Comparison of ENCODE assay signal across 9 mouse cellular contexts in the genomic region with DNA sequence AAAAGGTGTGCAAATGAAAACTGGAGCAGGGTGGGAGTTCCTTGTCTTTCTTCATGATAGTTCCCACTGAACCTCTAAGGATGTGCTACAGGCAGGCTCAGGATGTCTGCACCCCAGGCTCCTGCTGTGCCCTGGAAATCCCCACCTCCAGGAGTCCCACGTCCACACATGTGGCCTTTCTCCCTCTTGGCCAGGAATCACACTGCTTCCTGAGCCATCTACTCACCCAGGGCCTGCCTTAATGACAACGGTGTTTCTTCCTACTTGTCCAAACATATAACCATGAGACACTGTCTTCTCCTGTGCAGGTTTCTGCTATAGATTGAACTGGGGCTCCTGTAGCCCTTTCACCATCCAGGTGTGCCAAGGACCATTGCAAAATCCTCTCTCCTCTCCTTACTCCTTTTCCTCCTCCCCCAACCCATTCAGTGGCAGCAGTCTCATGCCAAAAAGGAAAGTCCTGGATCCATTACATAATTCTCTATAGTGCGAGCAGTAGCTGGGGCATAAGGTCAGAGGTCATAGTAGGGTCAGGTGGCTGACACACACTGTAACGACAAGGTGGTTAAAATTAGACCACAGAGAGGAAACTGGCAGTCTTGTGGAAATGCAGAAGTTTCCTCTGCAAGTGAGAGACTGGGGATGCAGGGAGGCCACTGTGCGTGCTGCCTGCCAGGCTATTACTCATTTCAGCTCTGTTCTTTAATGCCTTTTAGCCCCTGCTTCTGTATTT. TPM values are rescaled to one million over a fixed set of nuclear protein-coding genes. Genes with fewer than 3 reads are reported as not detected.
A peak's percentile ranks its signal among the peaks of the same experiment; 100 is the strongest.
DNase-seq lines count a peak whose midpoint lies in the region; ATAC-seq and TF ChIP-seq lines count a peak whose summit lies in the region.
"Had no signal": no experiment of that assay in that cellular context is flagged by ENCODE, and none has a peak within 500 bp of the region (broad histone marks: within the 10 kb centered on the region; RNA-seq: fewer than 3 reads in every experiment).

No protein-coding gene starts in this region.

- H3K4me3 ChIP-seq in midbrain, postnatal 0 days (ENCODE audit: low read depth, low read length), result no peak overlapping the region
- H3K4me3 ChIP-seq: midbrain, embryonic 12.5 days had no signal

- no peak for TF ChIP-seq CTCF in midbrain, postnatal 0 days (IDR thresholded peaks at IDR 0.05)

- no peaks in the 10 kb centered on the region for H3K4me1 ChIP-seq in midbrain, postnatal 0 days (ENCODE audit: insufficient read depth, low read length)

- H3K27ac ChIP-seq in midbrain, postnatal 0 days (ENCODE audit: low read depth, low read length), result no peak overlapping the region
- H3K27ac ChIP-seq: midbrain, embryonic 12.5 days had no signal

- ATAC-seq in midbrain, postnatal 0 days (ENCODE audit: low FRiP score), result no peak

- no peaks in the 10 kb centered on the region for H3K9me3 ChIP-seq in midbrain, postnatal 0 days (ENCODE audit: low read length)
- H3K9me3 ChIP-seq: midbrain, embryonic 12.5 days had no signal

- WGBS in midbrain, postnatal 0 days, result 75% methylated on average over 5 of the region's 5 CpGs

- no peak overlapping the region for H3K4me2 ChIP-seq in midbrain, postnatal 0 days (ENCODE audit: low read depth, low read length, poor library complexity, severe bottlenecking)
- H3K4me2 ChIP-seq: midbrain, embryonic 12.5 days had no signal

- no peak overlapping the region for H3K9ac ChIP-seq in midbrain, postnatal 0 days (replicated peaks; ENCODE audit: low read length, poor library complexity, severe bottlenecking)
- H3K9ac ChIP-seq: midbrain, embryonic 12.5 days had no signal

- no peaks in the 10 kb centered on the region for H3K27me3 ChIP-seq in midbrain, postnatal 0 days (ENCODE audit: insufficient read depth, low read length)
- H3K27me3 ChIP-seq: midbrain, embryonic 12.5 days had no signal

- peak; percentile 48 for DNase-seq in layer of hippocampus, adult 9-11 months
- no peak for DNase-seq in layer of hippocampus, adult 8-10 months (ENCODE audit: low spot score in 2 of 2)
- peak; percentile 34 for DNase-seq in forelimb bud, embryonic 11.5 days (ENCODE audit: low read depth, low spot score)
- peak; percentile 83 to 92 for DNase-seq in kidney, postnatal 36 days
- peak; percentile 24 for DNase-seq in naive thymus-derived CD4-positive, alpha-beta T cell, adult 2 months (ENCODE audit: low read depth)
- no peak for DNase-seq in urinary bladder, postnatal 14 days (ENCODE audit: low spot score)
- DNase-seq in midbrain, postnatal 0 days (ENCODE audit: low spot score), result no peak
- no peak for DNase-seq in thymus, postnatal 14 days

- 0 out of 2 replicates have a peak, but pooled peaks cover 2% of the 10 kb centered on the region for H3K36me3 ChIP-seq in midbrain, postnatal 0 days (ENCODE audit: insufficient read depth, low read length)

RNA-seq across cellular contexts. Expression of gene Hic1, which starts 32.5 kb away (rescaled TPM):
- total RNA-seq in layer of hippocampus, adult 8-10 months (2022), result 1 to 10 TPM; 2.9 to 4.9 (median 3.9) TPM
- 7.1 and 8.0 TPM in 2 replicates for total RNA-seq in midbrain, postnatal 0 days (2014; rRNA removed)
- polyA plus RNA-seq in midbrain, postnatal 0 days (2015; fragmentation: Nextera tagmentation; extraction: Ambion mirVana), result 1.4 and 1.5 TPM in 2 replicates

RNA-seq across cellular contexts. Expression of gene Ovca2, which starts 41.8 kb away (rescaled TPM):
- 10 to 100 TPM; 15.6 to 23.4 (median 19.8) TPM for total RNA-seq in layer of hippocampus, adult 8-10 months (2022)
- 14.2 and 26.0 TPM in 2 replicates for total RNA-seq in midbrain, postnatal 0 days (2014; rRNA removed)
- 10.4 and 12.7 TPM in 2 replicates for polyA plus RNA-seq in midbrain, postnatal 0 days (2015; fragmentation: Nextera tagmentation; extraction: Ambion mirVana)

RNA-seq across cellular contexts. Expression of gene Dph1, which starts 54.2 kb away (rescaled TPM):
- total RNA-seq in layer of hippocampus, adult 8-10 months (2022), result 10 to 100 TPM; 28.9 to 38.6 (median 30.9) TPM
- 17.4 and 19.9 TPM in 2 replicates for total RNA-seq in midbrain, postnatal 0 days (2014; rRNA removed)
- polyA plus RNA-seq in midbrain, postnatal 0 days (2015; fragmentation: Nextera tagmentation; extraction: Ambion mirVana), result 10.8 and 12.1 TPM in 2 replicates

RNA-seq across cellular contexts. Expression of gene Rtn4rl1, which starts 56.8 kb away (rescaled TPM):
- total RNA-seq in layer of hippocampus, adult 8-10 months (2022), result 100 to 1,000 TPM in 2 of 4 experiments, 10 to 100 TPM in 2; 80.7 to 110 (median 97.3) TPM
- 15.4 and 18.5 TPM in 2 replicates for total RNA-seq in midbrain, postnatal 0 days (2014; rRNA removed)
- polyA plus RNA-seq in midbrain, postnatal 0 days (2015; fragmentation: Nextera tagmentation; extraction: Ambion mirVana), result 16.2 and 17.5 TPM in 2 replicates

Comparison
In these comparisons a context has a peak if more than half of its experiments do, and no peak if none do; other contexts are left out.
1. DNase-seq: peak in layer of hippocampus, adult 9-11 months (single experiment), forelimb bud, embryonic 11.5 days (single experiment), kidney, postnatal 36 days (2 of 2) and naive thymus-derived CD4-positive, alpha-beta T cell, adult 2 months (single experiment); none in layer of hippocampus, adult 8-10 months (0 of 2), urinary bladder, postnatal 14 days (single experiment), midbrain, postnatal 0 days (single experiment) and thymus, postnatal 14 days (single experiment).